8 mouse cellular contexts compared by ENCODE assay signal in genomic region chr11:75511213-75511612, GRCm38 (mm10). TPM values are rescaled to one million over a fixed set of nuclear protein-coding genes. Genes with fewer than 3 reads are reported as not detected.
DNase-seq lines count a peak whose midpoint lies in the region; ATAC-seq and TF ChIP-seq lines count a peak whose summit lies in the region.

No protein-coding gene starts in this region.

- H3K9ac ChIP-seq in intestine, embryonic 15.5 days = no peak overlapping the region
- H3K9ac ChIP-seq in intestine, postnatal 0 days (ENCODE audit: low read depth, low read length) = no peak overlapping the region

- peaks cover 26% of the 10 kb centered on the region for H3K4me1 ChIP-seq in intestine, embryonic 15.5 days (replicated peaks)
- H3K4me1 ChIP-seq in intestine, postnatal 0 days (replicated peaks; ENCODE audit: control insufficient read depth, insufficient read depth, low read length) = no peaks in the 10 kb centered on the region; the same call in 1 of the 2 replicates

- no peak overlapping the region for H3K4me3 ChIP-seq in intestine, embryonic 15.5 days (replicated peaks)
- no peak overlapping the region for H3K4me3 ChIP-seq in intestine, postnatal 0 days (ENCODE audit: low read depth, low read length)

- TF ChIP-seq CTCF in intestine, postnatal 0 days (IDR thresholded peaks at IDR 0.05; ENCODE audit: low read depth) = no peak

- peak; percentile 49 for DNase-seq in adrenal gland, adult 2 months
- DNase-seq in cerebellum, postnatal 14 days = peak; percentile 74 to 87
- peak; percentile 62 to 75 for DNase-seq in kidney, postnatal 25 days
- DNase-seq in layer of hippocampus, adult 9-11 months = no peak

- H3K27ac ChIP-seq in intestine, embryonic 15.5 days = peak overlapping the region; percentile 78; the same call in 1 of the 2 replicates
- no peak overlapping the region for H3K27ac ChIP-seq in intestine, postnatal 0 days (ENCODE audit: low read depth, low read length)

- no peaks in the 10 kb centered on the region for H3K9me3 ChIP-seq in intestine, embryonic 15.5 days
- no peaks in the 10 kb centered on the region for H3K9me3 ChIP-seq in intestine, postnatal 0 days (ENCODE audit: control insufficient read depth)

- 0 out of 2 replicates have a peak overlapping the region, but pooled peaks have one; percentile 92 for H3K4me2 ChIP-seq in intestine, embryonic 15.5 days (replicated peaks)
- no peak overlapping the region for H3K4me2 ChIP-seq in intestine, postnatal 0 days (replicated peaks; ENCODE audit: low read depth)

- WGBS in intestine, embryonic 15.5 days = 71% methylated on average over 6 of the region's 6 CpGs
- 78% methylated on average over 6 of the region's 6 CpGs for WGBS in intestine, postnatal 0 days

- ATAC-seq in intestine, embryonic 15.5 days = no peak
- no peak for ATAC-seq in intestine, postnatal 0 days
- no peak for ATAC-seq in inflammation-experienced regulatory T-cells, adult 6 months
- ATAC-seq in CD4-positive, CD25-positive, alpha-beta regulatory T cell, adult 4 months = no peak

- no peaks in the 10 kb centered on the region for H3K27me3 ChIP-seq in intestine, embryonic 15.5 days (replicated peaks)
- no peaks in the 10 kb centered on the region for H3K27me3 ChIP-seq in intestine, postnatal 0 days (replicated peaks; ENCODE audit: control insufficient read depth, insufficient read depth, low read length)

- H3K36me3 ChIP-seq in intestine, embryonic 15.5 days = peaks cover 20% of the 10 kb centered on the region; the same call in 1 of the 2 replicates
- H3K36me3 ChIP-seq in intestine, postnatal 0 days (ENCODE audit: control insufficient read depth, insufficient read depth) = peaks cover 28% of the 10 kb centered on the region

RNA-seq across cellular contexts. Expression of gene Rilp, which starts 1.3 kb away (rescaled TPM):
- 1.6 and 2.3 TPM in 2 replicates for polyA plus RNA-seq in intestine, embryonic 15.5 days (2015; fragmentation: Nextera tagmentation; extraction: Ambion mirVana)
- polyA plus RNA-seq in intestine, postnatal 0 days (2015; fragmentation: Nextera tagmentation; extraction: Ambion mirVana) = 6.8 and 6.9 TPM in 2 replicates
- total RNA-seq in adrenal gland, adult 2 months (2021) = 10 to 100 TPM; 12.1 to 13.2 TPM
- polyA plus RNA-seq in adrenal gland, adult 2 months (2012; rRNA removed) = 8.8 and 10.0 TPM in 2 replicates
- polyA plus RNA-seq in inflammation-experienced regulatory T-cells, adult 6 months (2017; shearing (Covaris generic)) = not detected
- polyA plus RNA-seq in CD4-positive, CD25-positive, alpha-beta regulatory T cell, adult 4 months (2017; shearing (Covaris generic)) = under 1 TPM in 1 of 2 experiments, not detected in 1; 0.56 TPM

RNA-seq across cellular contexts. Expression of gene Scarf1, which starts 2.1 kb away (rescaled TPM):
- 5.7 TPM in 2 replicates for polyA plus RNA-seq in intestine, embryonic 15.5 days (2015; fragmentation: Nextera tagmentation; extraction: Ambion mirVana)
- 2.8 and 3.2 TPM in 2 replicates for polyA plus RNA-seq in intestine, postnatal 0 days (2015; fragmentation: Nextera tagmentation; extraction: Ambion mirVana)
- 1 to 10 TPM; 7.5 to 7.8 TPM for total RNA-seq in adrenal gland, adult 2 months (2021)
- polyA plus RNA-seq in adrenal gland, adult 2 months (2012; rRNA removed) = 27.4 and 33.5 TPM in 2 replicates
- under 1 TPM; 0.18 to 0.93 (median 0.28) TPM for polyA plus RNA-seq in inflammation-experienced regulatory T-cells, adult 6 months (2017; shearing (Covaris generic))
- under 1 TPM; 0.85 to 0.91 TPM for polyA plus RNA-seq in CD4-positive, CD25-positive, alpha-beta regulatory T cell, adult 4 months (2017; shearing (Covaris generic))

RNA-seq across cellular contexts. Expression of gene Slc43a2, which starts 20.3 kb away (rescaled TPM):
- 11.7 and 12.9 TPM in 2 replicates for polyA plus RNA-seq in intestine, embryonic 15.5 days (2015; fragmentation: Nextera tagmentation; extraction: Ambion mirVana)
- polyA plus RNA-seq in intestine, postnatal 0 days (2015; fragmentation: Nextera tagmentation; extraction: Ambion mirVana) = 46.4 and 59.5 TPM in 2 replicates
- total RNA-seq in adrenal gland, adult 2 months (2021) = 10 to 100 TPM; 21.2 to 38.3 TPM
- 28.2 and 28.7 TPM in 2 replicates for polyA plus RNA-seq in adrenal gland, adult 2 months (2012; rRNA removed)
- polyA plus RNA-seq in inflammation-experienced regulatory T-cells, adult 6 months (2017; shearing (Covaris generic)) = 10 to 100 TPM; 20.1 to 22.4 (median 21.6) TPM
- 10 to 100 TPM; 17.3 to 27.2 TPM for polyA plus RNA-seq in CD4-positive, CD25-positive, alpha-beta regulatory T cell, adult 4 months (2017; shearing (Covaris generic))

RNA-seq across cellular contexts. Expression of gene Prpf8, which starts 24.6 kb away (rescaled TPM):
- 47.5 and 48.2 TPM in 2 replicates for polyA plus RNA-seq in intestine, embryonic 15.5 days (2015; fragmentation: Nextera tagmentation; extraction: Ambion mirVana)
- polyA plus RNA-seq in intestine, postnatal 0 days (2015; fragmentation: Nextera tagmentation; extraction: Ambion mirVana) = 15.4 and 15.5 TPM in 2 replicates
- 100 to 1,000 TPM; 132 to 162 TPM for total RNA-seq in adrenal gland, adult 2 months (2021)
- 43.2 and 58.6 TPM in 2 replicates for polyA plus RNA-seq in adrenal gland, adult 2 months (2012; rRNA removed)
- polyA plus RNA-seq in inflammation-experienced regulatory T-cells, adult 6 months (2017; shearing (Covaris generic)) = 10 to 100 TPM; 37.6 to 48.7 (median 43.8) TPM
- 10 to 100 TPM; 37.0 to 42.3 TPM for polyA plus RNA-seq in CD4-positive, CD25-positive, alpha-beta regulatory T cell, adult 4 months (2017; shearing (Covaris generic))

RNA-seq across cellular contexts. Expression of gene Tlcd2, which starts 49.7 kb away (rescaled TPM):
- polyA plus RNA-seq in intestine, embryonic 15.5 days (2015; fragmentation: Nextera tagmentation; extraction: Ambion mirVana) = 17.7 and 20.3 TPM in 2 replicates
- 52.7 and 53.9 TPM in 2 replicates for polyA plus RNA-seq in intestine, postnatal 0 days (2015; fragmentation: Nextera tagmentation; extraction: Ambion mirVana)
- 1 to 10 TPM; 7.6 to 9.7 TPM for total RNA-seq in adrenal gland, adult 2 months (2021)
- 22.2 and 27.3 TPM in 2 replicates for polyA plus RNA-seq in adrenal gland, adult 2 months (2012; rRNA removed)
- polyA plus RNA-seq in inflammation-experienced regulatory T-cells, adult 6 months (2017; shearing (Covaris generic)) = 10 to 100 TPM in 2 of 3 experiments, 1 to 10 TPM in 1; 10.0 to 23.2 (median 21.3) TPM
- 1 to 10 TPM; 8.8 to 9.0 TPM for polyA plus RNA-seq in CD4-positive, CD25-positive, alpha-beta regulatory T cell, adult 4 months (2017; shearing (Covaris generic))
